Mouse (Mus musculus) MEL (cell line): ENCODE data around the gene Prdm10. TPM values are rescaled to one million over a fixed set of nuclear protein-coding genes. Genes with fewer than 3 reads are reported as not detected.

Source experiments
- DNase-seq: peaks from one replicate; pipeline ENCODE4 v3.0.0; 2011; ENCODE audit warnings: low read depth, low spot score
- H3K27ac ChIP-seq: 2 replicates; pipeline ENCODE4 v1.5.1; 2012; ENCODE audit warnings: low read depth, mild to moderate bottlenecking, control low read depth, low read length, moderate library complexity; ENCODE audit not compliant: control insufficient read depth
- H3K27me3 ChIP-seq, 2 experiments: fragments of 150-350 bp in 1 of 2; sonication (generic) in 1 of 2; 2 replicates each; pipeline ENCODE4 v1.6.1; 2012; ENCODE audit warnings: low read length in 2 of 2, mild to moderate bottlenecking in 2 of 2, improper control_type of control experiment in 1 of 2, moderate library complexity in 1 of 2; ENCODE audit not compliant: insufficient read depth in 2 of 2, control insufficient read depth in 1 of 2
- H3K36me3 ChIP-seq, 2 experiments: 2 replicates each; pipeline ENCODE4 v1.6.1; 2012 to 2014; ENCODE audit warnings: low read length in 2 of 2, improper control_type of control experiment in 1 of 2, inconsistent platforms in 1 of 2, mild to moderate bottlenecking in 1 of 2; ENCODE audit not compliant: insufficient read depth in 2 of 2, control insufficient read depth in 1 of 2
- H3K4me1 ChIP-seq, 2 experiments: fragments of 150-350 bp in 1 of 2; sonication (generic) in 1 of 2; 2 replicates each; pipeline ENCODE4 v1.6.1; 2012; ENCODE audit warnings: low read length in 2 of 2, improper control_type of control experiment in 1 of 2, mild to moderate bottlenecking in 1 of 2; ENCODE audit not compliant: insufficient read depth in 2 of 2, control insufficient read depth in 1 of 2
- H3K4me3 ChIP-seq, 2 experiments: fragments of 150-350 bp in 1 of 2; sonication (generic) in 1 of 2; 2 replicates each; pipeline ENCODE4 v1.5.1; 2012; ENCODE audit warnings: low read depth in 2 of 2, low read length in 2 of 2, mild to moderate bottlenecking in 2 of 2, moderate library complexity in 2 of 2, control low read depth in 1 of 2, improper control_type of control experiment in 1 of 2; ENCODE audit not compliant: control insufficient read depth in 1 of 2, insufficient read depth in 1 of 2
- H3K79me2 ChIP-seq: 2 replicates; pipeline ENCODE4 v1.6.1; 2012; ENCODE audit warnings: mild to moderate bottlenecking, low read length, moderate library complexity; ENCODE audit not compliant: control insufficient read depth, poor library complexity, insufficient read depth
- H3K9ac ChIP-seq: 2 replicates; pipeline ENCODE4 v1.6.1; 2012; ENCODE audit warnings: low read depth, mild to moderate bottlenecking, control low read depth, low read length, moderate library complexity; ENCODE audit not compliant: control insufficient read depth, poor library complexity, severe bottlenecking
- H3K9me3 ChIP-seq: fragments of 150-350 bp; sonication (generic); replicated peaks from 2 replicates; pipeline ENCODE4 v1.6.1; 2012; ENCODE audit warnings: mild to moderate bottlenecking, low read length, improper control_type of control experiment, moderate library complexity; ENCODE audit not compliant: insufficient read depth
- BHLHE40 ChIP-seq: IDR thresholded peaks from 2 replicates; pipeline ENCODE4 v1.6.1; 2012; ENCODE audit warnings: low read depth, mild to moderate bottlenecking, inconsistent platforms, low read length, improper control_type of control experiment, borderline replicate concordance
- CHD1 ChIP-seq: IDR thresholded peaks from 2 replicates; pipeline ENCODE4 v1.6.1; 2012; ENCODE audit warnings: low read depth, mild to moderate bottlenecking, inconsistent platforms, low read length, improper control_type of control experiment
- CHD2 ChIP-seq: IDR thresholded peaks from 2 replicates; pipeline ENCODE4 v1.6.1; 2011; ENCODE audit warnings: low read length, improper control_type of control experiment
- E2F4 ChIP-seq: IDR thresholded peaks from 2 replicates; pipeline ENCODE4 v1.6.1; 2011; ENCODE audit warnings: low read depth, low read length, improper control_type of control experiment, borderline replicate concordance
- ELF1 ChIP-seq: IDR thresholded peaks from 2 replicates; pipeline ENCODE4 v1.6.1; 2014; ENCODE audit warnings: low read depth, mild to moderate bottlenecking, inconsistent platforms, low read length, improper control_type of control experiment, moderate library complexity
- EP300 ChIP-seq, 2 experiments: IDR thresholded peaks; 2 replicates each; pipeline ENCODE4 v1.6.1; 2011; ENCODE audit warnings: improper control_type of control experiment in 2 of 2, low read length in 2 of 2, low read depth in 1 of 2, mild to moderate bottlenecking in 1 of 2
- ETS1 ChIP-seq: IDR thresholded peaks from 2 replicates; pipeline ENCODE4 v1.6.1; 2012; ENCODE audit warnings: low read depth, mild to moderate bottlenecking, inconsistent platforms, low read length, improper control_type of control experiment, moderate library complexity
- GABPA ChIP-seq: IDR thresholded peaks from 2 replicates; pipeline ENCODE4 v1.6.1; 2012; ENCODE audit warnings: low read depth, mild to moderate bottlenecking, inconsistent platforms, low read length, improper control_type of control experiment, moderate library complexity
- HCFC1 ChIP-seq: IDR thresholded peaks from 2 replicates; pipeline ENCODE4 v1.6.1; 2012; ENCODE audit warnings: low read depth, mild to moderate bottlenecking, inconsistent platforms, low read length, improper control_type of control experiment, moderate library complexity
- JUND ChIP-seq: IDR thresholded peaks from 2 replicates; pipeline ENCODE4 v1.6.1; 2011; ENCODE audit warnings: low read depth, mild to moderate bottlenecking, improper control_type of control experiment, low read length
- KAT2A ChIP-seq: conservative IDR thresholded peaks from 2 replicates; pipeline ENCODE4 v1.6.1; 2012; ENCODE audit warnings: low read depth, low read length, improper control_type of control experiment, inconsistent platforms
- MAFK ChIP-seq: IDR thresholded peaks from 2 replicates; pipeline ENCODE4 v1.6.1; 2011; ENCODE audit warnings: low read depth, mild to moderate bottlenecking, low read length, improper control_type of control experiment, borderline replicate concordance
- MAX ChIP-seq: IDR thresholded peaks from 2 replicates; pipeline ENCODE4 v1.6.1; 2011; ENCODE audit warnings: low read length, improper control_type of control experiment
- MAZ ChIP-seq: IDR thresholded peaks from 2 replicates; pipeline ENCODE4 v1.6.1; 2012; ENCODE audit warnings: low read depth, mild to moderate bottlenecking, inconsistent platforms, low read length, improper control_type of control experiment
- MEF2A ChIP-seq: IDR thresholded peaks from 2 replicates; pipeline ENCODE4 v1.6.1; 2014; ENCODE audit warnings: low read depth, mild to moderate bottlenecking, inconsistent platforms, low read length, improper control_type of control experiment; ENCODE audit not compliant: poor library complexity, insufficient replicate concordance, severe bottlenecking; ENCODE audit errors: extremely low read depth
- MXI1 ChIP-seq: IDR thresholded peaks from 2 replicates; pipeline ENCODE4 v1.6.1; 2011; ENCODE audit warnings: mild to moderate bottlenecking, low read depth, low read length, improper control_type of control experiment
- MYB ChIP-seq: IDR thresholded peaks from 2 replicates; pipeline ENCODE4 v1.6.1; 2011; ENCODE audit warnings: mild to moderate bottlenecking, low read depth, low read length, improper control_type of control experiment
- MYC ChIP-seq: IDR thresholded peaks from 2 replicates; pipeline ENCODE4 v1.6.1; 2011; ENCODE audit warnings: low read depth, mild to moderate bottlenecking, low read length, improper control_type of control experiment, moderate library complexity
- POLR2A ChIP-seq, 2 experiments: IDR thresholded peaks; 2 replicates each; pipeline ENCODE4 v1.6.1; 2011 to 2012; ENCODE audit warnings: low read length in 2 of 2, mild to moderate bottlenecking in 2 of 2, control low read depth in 1 of 2, improper control_type of control experiment in 1 of 2, low read depth in 1 of 2, moderate library complexity in 1 of 2; ENCODE audit not compliant: control insufficient read depth in 1 of 2, insufficient read depth in 1 of 2, poor library complexity in 1 of 2
- POLR2AphosphoS2 ChIP-seq: IDR thresholded peaks from 2 replicates; pipeline ENCODE4 v1.6.1; 2011; ENCODE audit warnings: low read length, improper control_type of control experiment
- POLR2AphosphoS5 ChIP-seq: IDR thresholded peaks from 2 replicates; pipeline ENCODE4 v1.6.1; 2012; ENCODE audit warnings: low read depth, borderline replicate concordance, mild to moderate bottlenecking, inconsistent platforms, low read length, moderate library complexity, mixed read lengths
- RCOR1 ChIP-seq: IDR thresholded peaks from 2 replicates; pipeline ENCODE4 v1.6.1; 2012; ENCODE audit warnings: low read depth, mild to moderate bottlenecking, inconsistent platforms, low read length, improper control_type of control experiment
- SIN3A ChIP-seq: IDR thresholded peaks from 2 replicates; pipeline ENCODE4 v1.6.1; 2012; ENCODE audit warnings: low read length, improper control_type of control experiment, inconsistent platforms
- SMC3 ChIP-seq: IDR thresholded peaks from 2 replicates; pipeline ENCODE4 v1.6.1; 2011; ENCODE audit warnings: low read depth, low read length, improper control_type of control experiment
- TBP ChIP-seq: IDR thresholded peaks from 2 replicates; pipeline ENCODE4 v1.8.0; 2011; ENCODE audit warnings: low read depth, low read length, improper control_type of control experiment
- TCF12 ChIP-seq: IDR thresholded peaks from 2 replicates; pipeline ENCODE4 v1.6.1; 2014; ENCODE audit warnings: low read depth, mild to moderate bottlenecking, inconsistent platforms, low read length, improper control_type of control experiment, moderate library complexity
- UBTF ChIP-seq: IDR thresholded peaks from 2 replicates; pipeline ENCODE4 v1.6.1; 2012; ENCODE audit warnings: low read depth, mild to moderate bottlenecking, inconsistent platforms, low read length, improper control_type of control experiment, moderate library complexity, borderline replicate concordance; ENCODE audit not compliant: insufficient read depth
- USF1 ChIP-seq: IDR thresholded peaks from 2 replicates; pipeline ENCODE4 v1.6.1; 2014; ENCODE audit warnings: low read depth, mild to moderate bottlenecking, inconsistent platforms, low read length, improper control_type of control experiment, moderate library complexity
- USF2 ChIP-seq, 2 experiments: IDR thresholded peaks; 2 replicates each; pipeline ENCODE4 v1.6.1; 2011 to 2012; ENCODE audit warnings: improper control_type of control experiment in 2 of 2, low read length in 2 of 2, borderline replicate concordance in 1 of 2, inconsistent platforms in 1 of 2, low read depth in 1 of 2, mild to moderate bottlenecking in 1 of 2; ENCODE audit not compliant: insufficient read depth in 1 of 2
- ZC3H11A ChIP-seq: IDR thresholded peaks from 2 replicates; pipeline ENCODE4 v1.6.1; 2012; ENCODE audit warnings: low read depth, mild to moderate bottlenecking, inconsistent platforms, low read length, improper control_type of control experiment
- ZKSCAN1 ChIP-seq: IDR thresholded peaks from 2 replicates; pipeline ENCODE4 v1.6.1; 2012; ENCODE audit warnings: low read depth, mild to moderate bottlenecking, inconsistent platforms, low read length, improper control_type of control experiment, moderate library complexity
- ZMIZ1 ChIP-seq: IDR thresholded peaks from 2 replicates; pipeline ENCODE4 v1.6.1; 2012; ENCODE audit warnings: low read depth, mild to moderate bottlenecking, inconsistent platforms, low read length, improper control_type of control experiment, moderate library complexity
- polyA plus RNA-seq, 2 experiments: library from polyadenylated mRNA; stranded (reverse) in 1 of 2; unstranded in 1 of 2; fragments of >175 nt in 1 of 2; fragments of >200 nt in 1 of 2; gene quantifications; 2 replicates each; pipeline versions ENCODE4 v1.2.1 to v1.2.4; 2012; ENCODE audit warnings: low replicate concordance in 2 of 2, low read depth in 1 of 2; ENCODE audit not compliant: insufficient read length in 2 of 2, insufficient read depth in 1 of 2, missing spikeins in 1 of 2
- total RNA-seq: library from RNA; depleted of rRNA; stranded (reverse); fragments of 300-350 nt; gene quantifications from 2 replicates; pipeline ENCODE4 v1.2.3, GENCODE M21; 2012

The Prdm10 gene
- total and polyA plus RNA-seq, 3 experiments = 3.4 to 8.7 TPM; not detected in 1

DNA sequence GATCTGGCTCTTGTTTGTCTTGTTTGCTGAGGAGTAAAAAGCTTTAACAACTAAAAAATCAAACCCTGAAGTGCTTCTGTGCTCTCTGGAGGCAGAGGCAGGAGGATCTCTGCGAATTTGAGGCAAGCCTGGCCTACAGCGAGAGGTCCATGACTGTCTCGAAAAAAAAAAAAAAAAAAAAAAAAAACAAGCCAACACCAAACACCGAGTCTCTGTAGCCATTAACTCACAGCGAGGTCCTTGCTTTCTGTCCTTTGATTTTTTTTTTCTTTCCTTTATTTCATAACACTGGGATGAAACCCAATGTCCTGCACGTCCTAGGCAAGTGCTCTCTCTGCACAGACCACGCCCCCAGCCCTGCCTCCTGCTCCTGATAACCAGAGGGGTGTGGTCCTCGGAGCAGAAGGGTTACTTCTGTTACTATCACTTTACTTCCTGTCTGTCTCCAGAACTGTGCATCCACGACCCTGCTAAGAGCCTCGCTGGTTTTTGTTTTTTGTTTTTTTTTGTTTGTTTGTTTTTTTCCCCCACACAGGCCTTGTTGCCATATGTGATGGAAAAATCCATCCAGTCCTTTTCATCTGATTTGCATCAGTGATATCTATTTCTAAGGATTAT, 28.0 kb upstream of the Prdm10 start (continued):
- TF ChIP-seq SMC3 = no peak
- TF ChIP-seq CHD1 = peak; percentile 88; the same call in 1 of the 2 replicates
- TF ChIP-seq MYC = peak; percentile 66; the same call in 1 of the 2 replicates
- TF ChIP-seq UBTF = no peak
- TF ChIP-seq, all 39 proteins: peak for 19

DNA sequence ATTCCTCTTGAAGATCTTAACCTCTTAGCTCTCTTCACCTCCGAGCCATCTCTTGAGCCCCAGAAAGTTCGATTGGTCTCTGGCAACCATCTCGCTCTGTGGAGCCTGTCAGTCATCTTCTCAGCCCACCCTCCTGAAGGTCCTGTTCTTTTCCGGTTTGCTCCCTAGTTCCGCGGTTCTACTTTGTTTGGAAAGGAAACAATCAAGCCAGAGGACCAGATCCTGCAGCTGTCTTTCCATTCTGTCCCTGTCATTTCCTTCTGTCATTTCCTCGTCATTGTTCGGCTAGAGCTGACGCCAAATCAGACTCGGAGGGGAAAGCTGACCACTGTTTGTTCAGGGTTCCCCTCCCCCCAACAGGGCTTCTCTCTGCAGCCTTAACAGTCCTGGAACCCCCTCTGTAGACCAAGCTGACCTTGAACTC, 27.0 kb upstream of the Prdm10 start:
- H3K9ac ChIP-seq = peak overlapping the region; percentile 72
- peak; percentile 78 for DNase-seq
- H3K9me3 ChIP-seq = no peaks in the 10 kb centered on the region
- H3K79me2 ChIP-seq = peaks cover 1% of the 10 kb centered on the region; the same call in 1 of the 2 replicates
- peak overlapping the region; percentile 69 to 89 for H3K4me3 ChIP-seq
- peaks cover 12 to 20% of the 10 kb centered on the region in 2 experiments for H3K4me1 ChIP-seq
- H3K27ac ChIP-seq = peak overlapping the region; percentile 99
- H3K36me3 ChIP-seq = peaks cover 0 to 24% of the 10 kb centered on the region in 2 experiments; a peak in 2 of 4 replicates
- TF ChIP-seq TBP = peak; percentile 51
- no peak for TF ChIP-seq MEF2A
- TF ChIP-seq SIN3A = peak; percentile 66; the same call in 1 of the 2 replicates
- TF ChIP-seq GABPA = no peak
- TF ChIP-seq BHLHE40 = no peak
- TF ChIP-seq MAX = no peak
- no peak for TF ChIP-seq JUND
- no peak for TF ChIP-seq USF2 (IDR thresholded peaks at IDR 0.05; ENCODE audit: borderline replicate concordance in 1 of 2, insufficient read depth in 1 of 2, low read depth in 1 of 2, low read length in 2 of 2)
- no peak for TF ChIP-seq HCFC1
- no peak for TF ChIP-seq TCF12
- TF ChIP-seq MAZ = no peak
- TF ChIP-seq ZC3H11A = no peak
- TF ChIP-seq MAFK = no peak
- no peak for TF ChIP-seq ZKSCAN1
- TF ChIP-seq USF1 = no peak
- no peak for TF ChIP-seq EP300 (IDR thresholded peaks at IDR 0.05; ENCODE audit: low read depth in 1 of 2, low read length in 2 of 2)
- TF ChIP-seq CHD1 = no peak; the same call in 1 of the 2 replicates
- TF ChIP-seq POLR2A (IDR thresholded peaks at IDR 0.05; ENCODE audit: control insufficient read depth in 1 of 2, insufficient read depth in 1 of 2, low read depth in 1 of 2, low read length in 2 of 2, poor library complexity in 1 of 2) = peak in 1 of 2 experiments; percentile 38; a peak in 2 of 4 replicates
- no peak for TF ChIP-seq E2F4
- no peak for TF ChIP-seq RCOR1
- no peak for TF ChIP-seq UBTF
- TF ChIP-seq MYB = no peak
- peak; percentile 47 for TF ChIP-seq CHD2
- TF ChIP-seq POLR2AphosphoS2 = no peak
- peak; percentile 20; the same call in 1 of the 2 replicates for TF ChIP-seq ELF1
- no peak for TF ChIP-seq POLR2AphosphoS5
- TF ChIP-seq MXI1 = no peak
- TF ChIP-seq ETS1 = peak; percentile 6; the same call in 1 of the 2 replicates
- TF ChIP-seq KAT2A = no peak
- no peak for TF ChIP-seq SMC3
- no peak for TF ChIP-seq MYC
- TF ChIP-seq ZMIZ1 = no peak
- H3K27me3 ChIP-seq = no peaks in the 10 kb centered on the region
